Comparison of ENCODE assay signal across 10 mouse cellular contexts in the genomic region with DNA sequence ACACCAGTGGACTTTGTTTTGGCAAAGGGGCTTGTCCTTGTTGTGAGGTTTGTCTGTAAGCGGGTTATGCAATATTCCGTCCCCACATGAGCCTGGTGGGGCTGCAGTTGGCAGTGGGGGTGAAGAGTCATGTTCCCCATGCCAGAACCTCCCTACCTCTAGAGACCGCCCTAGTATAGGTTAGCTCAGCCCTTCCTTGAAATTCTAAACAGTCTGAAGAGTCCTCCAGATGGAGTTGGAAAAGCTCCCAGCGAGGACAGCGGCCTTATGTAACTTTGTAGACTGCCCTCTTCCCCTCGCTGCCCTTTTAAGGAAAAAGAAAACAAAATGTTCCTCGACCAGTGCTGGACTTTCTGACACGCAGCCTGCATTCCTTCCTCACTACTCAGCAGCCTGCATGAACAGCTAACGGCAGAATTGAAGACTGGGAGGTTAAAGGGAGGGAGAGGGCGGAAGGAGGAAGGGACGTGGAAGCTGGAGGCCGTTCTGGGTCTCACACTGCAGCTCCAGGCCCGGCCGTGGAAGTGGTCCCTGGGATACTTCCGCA. TPM values are rescaled to one million over a fixed set of nuclear protein-coding genes. Genes with fewer than 3 reads are reported as not detected.
DNase-seq lines count a peak whose midpoint lies in the region; ATAC-seq and TF ChIP-seq lines count a peak whose summit lies in the region.
"Had no signal": no experiment of that assay in that cellular context is flagged by ENCODE, and none has a peak within 500 bp of the region (broad histone marks: within the 10 kb centered on the region; RNA-seq: fewer than 3 reads in every experiment).

No protein-coding gene starts in this region.

- whole genome bisulfite sequencing in heart, embryonic 14.5 days = 12% methylated on average over 15 of the region's 15 CpGs
- WGBS in neural tube, embryonic 15.5 days = 68% methylated on average over 15 of the region's 15 CpGs

- no peak for DNase-seq in left cerebral cortex, adult 2 months (ENCODE audit: extremely low spot score in 1 of 2, low spot score in 2 of 2)
- no peak for DNase-seq in left cerebral cortex, postnatal 4 days
- peak; percentile 64 for DNase-seq in embryo, embryonic 10.5 days (ENCODE audit: low spot score)
- peak; percentile 85 to 96 for DNase-seq in kidney, postnatal 36 days
- no peak for DNase-seq in frontal cortex, postnatal 10 days (ENCODE audit: low spot score in 2 of 2)
- no peak for DNase-seq in right cerebral cortex, adult 18-20 months

- H3K9me3 ChIP-seq in heart, embryonic 14.5 days (ENCODE audit: control insufficient read depth, low read length) = no peaks in the 10 kb centered on the region
- no peaks in the 10 kb centered on the region for H3K9me3 ChIP-seq in neural tube, embryonic 15.5 days (replicated peaks)
- H3K9me3 ChIP-seq: G1E had no signal

- peak; percentile 70 for ATAC-seq in heart, embryonic 14.5 days (ENCODE audit: insufficient number of reproducible peaks, insufficient read depth, low FRiP score, low read depth)
- no peak for ATAC-seq in neural tube, embryonic 15.5 days (ENCODE audit: low FRiP score)

- TF ChIP-seq CTCF in left cerebral cortex, adult 2 months (IDR thresholded peaks at IDR 0.05) = no peak

- H3K36me3 ChIP-seq in heart, embryonic 14.5 days (ENCODE audit: control insufficient read depth, insufficient read depth, low read length) = no peaks in the 10 kb centered on the region
- H3K36me3 ChIP-seq in neural tube, embryonic 15.5 days = no peaks in the 10 kb centered on the region; the same call in 1 of the 2 replicates
- H3K36me3 ChIP-seq: G1E had no signal

- intact Hi-C loops in left cerebral cortex, adult 2 months (cut with DNase I) = no loop called here
- intact Hi-C loops in left cerebral cortex, postnatal 4 days (cut with DNase I) = no loop called here

- H3K4me1 ChIP-seq in heart, embryonic 14.5 days (ENCODE audit: control insufficient read depth in 2 of 2, insufficient read depth in 2 of 2, low read length in 2 of 2) = peaks cover 29 to 46% of the 10 kb centered on the region in 2 experiments
- H3K4me1 ChIP-seq in neural tube, embryonic 15.5 days = peaks cover 22% of the 10 kb centered on the region

- peak overlapping the region; percentile 60 for H3K9ac ChIP-seq in heart, embryonic 14.5 days (ENCODE audit: low read length)
- H3K9ac ChIP-seq in neural tube, embryonic 15.5 days (replicated peaks) = no peak overlapping the region

- no peaks in the 10 kb centered on the region for H3K27me3 ChIP-seq in heart, embryonic 14.5 days (ENCODE audit: control insufficient read depth, insufficient read depth, low read length)
- H3K27me3 ChIP-seq in neural tube, embryonic 15.5 days (replicated peaks) = no peaks in the 10 kb centered on the region

- H3K4me2 ChIP-seq in heart, embryonic 14.5 days (ENCODE audit: low read length) = peak overlapping the region; percentile 50
- no peak overlapping the region for H3K4me2 ChIP-seq in neural tube, embryonic 15.5 days

- peak overlapping the region; percentile 84 for H3K27ac ChIP-seq in left cerebral cortex, adult 2 months
- H3K27ac ChIP-seq in heart, embryonic 14.5 days (replicated peaks in 1 of 2; ENCODE audit: control insufficient read depth in 1 of 2, insufficient read depth in 1 of 2, low read depth in 2 of 2, low read length in 2 of 2) = peak overlapping the region; percentile 91 to 94
- peak overlapping the region; percentile 33 for H3K27ac ChIP-seq in neural tube, embryonic 15.5 days (replicated peaks)
- H3K27ac ChIP-seq: macrophage had no signal

- H3K4me3 ChIP-seq in left cerebral cortex, adult 2 months = no peak overlapping the region
- no peak overlapping the region for H3K4me3 ChIP-seq in heart, embryonic 14.5 days (ENCODE audit: control insufficient read depth in 1 of 2, insufficient read depth in 1 of 2, low read depth in 1 of 2, low read length in 2 of 2)
- H3K4me3 ChIP-seq in neural tube, embryonic 15.5 days (replicated peaks) = no peak overlapping the region

RNA-seq across cellular contexts. Expression of gene Rusc2, which starts 12.6 kb away (rescaled TPM):
- total RNA-seq in left cerebral cortex, adult 2 months (2021) = 100 to 1,000 TPM; 137 to 144 TPM
- 100 to 1,000 TPM; 185 to 188 TPM for total RNA-seq in left cerebral cortex, postnatal 4 days (2021)
- 6.4 and 10.9 TPM in 2 replicates for polyA plus RNA-seq in heart, embryonic 14.5 days (2014; fragmentation: Nextera tagmentation; extraction: Ambion mirVana)
- 69.2 and 82.7 TPM in 2 replicates for polyA plus RNA-seq in neural tube, embryonic 15.5 days (2015; fragmentation: Nextera tagmentation; extraction: Ambion mirVana)

RNA-seq across cellular contexts. Expression of gene Fam166b, which starts 34.5 kb away (rescaled TPM):
- total RNA-seq in left cerebral cortex, adult 2 months (2021) = 1 to 10 TPM in 1 of 2 experiments, under 1 TPM in 1; 0.68 to 1.3 TPM
- total RNA-seq in left cerebral cortex, postnatal 4 days (2021) = 1 to 10 TPM; 1.0 to 1.3 TPM
- polyA plus RNA-seq in heart, embryonic 14.5 days (2014; fragmentation: Nextera tagmentation; extraction: Ambion mirVana) = 0.16 TPM in 1 of 2 replicates, not detected in the other
- 1.7 and 2.6 TPM in 2 replicates for polyA plus RNA-seq in neural tube, embryonic 15.5 days (2015; fragmentation: Nextera tagmentation; extraction: Ambion mirVana)
- polyA plus RNA-seq: G1E, macrophage had no signal

RNA-seq across cellular contexts. Expression of gene Tesk1, which starts 47.3 kb away (rescaled TPM):
- total RNA-seq in left cerebral cortex, adult 2 months (2021) = 100 to 1,000 TPM; 102 to 103 TPM
- 100 to 1,000 TPM; 106 to 108 TPM for total RNA-seq in left cerebral cortex, postnatal 4 days (2021)
- polyA plus RNA-seq in heart, embryonic 14.5 days (2014; fragmentation: Nextera tagmentation; extraction: Ambion mirVana) = 8.9 and 9.4 TPM in 2 replicates
- polyA plus RNA-seq in neural tube, embryonic 15.5 days (2015; fragmentation: Nextera tagmentation; extraction: Ambion mirVana) = 9.7 and 14.1 TPM in 2 replicates

Comparison
In these comparisons a context has a peak if more than half of its experiments do, and no peak if none do; other contexts are left out.
1. DNase-seq: peak in embryo, embryonic 10.5 days (single experiment) and kidney, postnatal 36 days (2 of 2); none in left cerebral cortex, adult 2 months (0 of 2), left cerebral cortex, postnatal 4 days (single experiment), frontal cortex, postnatal 10 days (0 of 2) and right cerebral cortex, adult 18-20 months (single experiment).
2. H3K27ac ChIP-seq: peak in every context shown above with its lines; median percentile 92 in heart, embryonic 14.5 days; 84 in left cerebral cortex, adult 2 months; 33 in neural tube, embryonic 15.5 days.